Mouse (Mus musculus): Measurements from ENCODE around the gene Ap2a2.

GRCm38 (mm10) chr7:141558946-141559345 is 3.0 kb upstream of the Ap2a2 start:
- TF ChIP-seq EP300 (IDR thresholded peaks at IDR 0.05; ENCODE audit: low read depth), result no peak
- no peak for TF ChIP-seq CTCF (IDR thresholded peaks at IDR 0.05; ENCODE audit: low read depth)

Measured in heart, postnatal 0 days (tissue).